Mouse (Mus musculus): Measurements from ENCODE around the gene Nrg3. TPM values are rescaled to one million over a fixed set of nuclear protein-coding genes. Genes with fewer than 3 reads are reported as not detected.

The Nrg3 gene
- 10 to 100 TPM; 63.5 to 76.8 TPM for total RNA-seq (2021)

DNA sequence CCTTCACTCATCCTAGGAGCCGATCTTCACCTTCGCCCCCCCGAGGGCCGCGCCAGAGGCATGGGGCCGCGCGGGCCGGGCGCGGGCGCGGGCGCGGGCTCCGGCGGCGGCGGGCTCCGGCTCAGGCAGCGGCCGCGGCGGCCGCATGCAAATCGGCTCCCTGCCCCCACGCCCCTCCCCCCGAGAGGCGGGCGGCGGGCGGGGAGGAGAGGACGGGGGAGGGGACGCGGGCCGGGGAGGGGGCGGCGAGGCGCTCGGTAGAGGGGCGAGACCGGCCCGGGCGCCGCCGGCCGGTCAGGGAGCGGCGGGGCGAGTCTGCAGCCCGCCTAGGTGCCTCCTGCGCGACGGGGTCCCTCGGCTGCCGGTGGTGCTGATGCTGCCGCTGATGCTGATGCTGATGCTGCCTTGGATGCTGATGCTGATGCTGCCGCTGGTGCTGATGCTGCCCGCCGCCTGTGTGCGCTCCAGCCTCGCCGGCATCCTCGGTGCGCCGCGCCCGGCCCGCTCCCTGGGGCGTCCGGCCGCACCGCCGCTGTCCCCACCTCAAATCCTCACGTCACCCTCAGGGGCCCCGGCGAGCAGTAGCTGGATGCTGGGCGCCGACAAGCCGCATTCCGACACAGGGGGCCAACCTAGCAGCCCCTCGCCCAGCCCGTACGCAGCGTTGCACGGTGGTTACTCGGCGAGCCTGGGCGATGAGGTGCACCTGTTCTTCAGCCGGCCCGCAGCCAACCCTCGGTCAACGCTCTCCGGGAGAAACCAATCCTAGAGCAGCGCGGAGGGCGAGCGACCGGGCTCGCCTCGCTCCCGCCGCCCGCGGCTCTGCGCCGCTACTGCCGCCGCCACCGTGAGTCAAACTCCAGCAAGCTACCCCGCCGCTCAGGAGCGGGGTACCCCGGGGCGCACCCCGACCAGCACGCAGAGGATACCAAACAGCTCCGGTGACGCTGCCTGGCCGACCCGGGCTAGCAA lies at the start of gene Nrg3:
Gene Nrg3 (minus strand): TSS at position 299 of the 972 bp plus-strand sequence.
- DNase-seq: peak; percentile 65 to 71

DNA sequence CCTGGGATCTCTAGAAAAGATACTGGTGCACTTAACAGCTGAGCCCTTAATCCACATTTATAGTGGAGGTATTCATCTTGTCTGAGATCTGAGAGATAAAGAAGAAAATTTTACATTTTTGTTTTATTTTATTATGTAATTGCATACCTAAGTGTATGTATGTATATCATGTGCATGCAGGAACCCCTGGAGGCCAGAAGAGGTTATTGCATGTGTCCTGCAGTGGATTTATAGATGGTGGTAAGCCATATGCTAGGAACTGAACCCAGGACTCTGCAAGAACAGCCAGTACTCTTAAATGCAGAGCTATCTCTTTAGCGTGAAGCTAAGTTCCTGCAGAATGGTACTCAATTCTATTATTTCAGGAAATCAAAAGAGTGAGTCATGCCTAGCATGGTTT lies 36.1 kb upstream of the Nrg3 start:
- DNase-seq: no peak

- DNase-seq: peak in 1 of 2 experiments; percentile 51
Observed at GRCm38 (mm10) chr14:39473771-39474211, 903 bp upstream of the Nrg3 start.

DNA sequence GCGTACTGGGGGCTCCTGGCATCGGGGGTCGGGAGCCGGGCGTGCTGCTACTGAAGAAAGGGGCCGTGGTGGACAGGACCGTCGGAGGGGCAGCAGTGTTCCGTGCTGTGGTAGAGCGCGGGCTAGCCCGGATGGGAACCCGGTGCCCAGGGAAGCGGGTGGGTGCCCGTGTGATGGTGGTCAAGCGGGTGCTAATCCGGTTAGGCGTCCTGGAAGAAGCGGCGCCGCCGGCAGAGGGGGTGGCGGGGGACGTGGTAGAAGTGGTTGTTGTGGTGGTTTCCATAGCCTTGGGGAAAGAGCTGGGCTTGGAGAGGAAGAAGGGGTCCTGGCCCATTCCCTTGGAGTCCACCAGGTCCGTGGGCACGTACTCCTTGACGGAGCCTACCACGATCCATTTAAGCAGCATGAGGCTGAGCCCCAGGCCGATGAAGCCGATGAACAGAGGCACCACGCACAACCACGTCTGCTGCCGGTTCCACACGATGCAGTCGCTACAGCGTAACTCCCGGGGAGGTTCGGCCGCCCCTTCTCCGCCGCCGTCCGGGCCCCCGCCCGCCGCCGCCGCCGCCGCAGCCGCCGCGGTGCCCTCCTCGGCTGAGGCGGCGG lies 639 bp downstream of the Nrg3 start:
- DNase-seq: peak; percentile 37 to 41

- peak; percentile 30 to 31 for DNase-seq
Observed at GRCm38 (mm10) chr14:39471236-39471981, 1.5 kb downstream of the Nrg3 start.

- DNase-seq: no peak
Observed at GRCm38 (mm10) chr14:39445501-39445900, 27.4 kb downstream of the Nrg3 start.

GRCm38 (mm10) chr14:39428503-39428902 lies 44.4 kb downstream of the Nrg3 start:
- DNase-seq: no peak

DNA sequence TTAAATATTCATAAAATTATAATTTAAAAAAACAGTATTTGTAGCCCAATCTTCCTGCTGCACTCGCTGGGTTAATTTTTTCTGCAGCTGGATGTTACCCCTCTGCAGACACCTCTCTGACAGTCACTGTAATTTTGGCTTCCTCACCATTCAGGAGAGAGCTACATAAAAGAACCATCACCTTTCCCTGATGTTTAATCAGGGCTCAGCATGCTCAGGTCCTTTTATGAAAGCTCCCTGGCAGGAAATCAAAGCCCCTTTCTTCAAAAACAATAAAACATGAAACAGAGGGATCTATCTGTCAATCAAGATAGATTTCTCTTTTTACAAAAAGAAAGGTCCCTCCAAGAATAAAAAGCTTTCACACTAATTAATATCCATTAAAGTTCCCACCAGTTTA lies 51.0 kb downstream of the Nrg3 start:
- DNase-seq: no peak

GRCm38 (mm10) chr14:39413270-39413669 lies 59.6 kb downstream of the Nrg3 start:
- DNase-seq: peak in 1 of 2 experiments; percentile 1

GRCm38 (mm10) chr14:39386845-39387244 lies 86.0 kb downstream of the Nrg3 start:
- DNase-seq: no peak

GRCm38 (mm10) chr14:39381321-39381720 lies 91.6 kb downstream of the Nrg3 start:
- DNase-seq: no peak

- no peak for DNase-seq
Observed at GRCm38 (mm10) chr14:39373220-39373619, 99.7 kb downstream of the Nrg3 start.

GRCm38 (mm10) chr14:39356251-39356650 lies 116.6 kb downstream of the Nrg3 start:
- DNase-seq: no peak

GRCm38 (mm10) chr14:39351979-39352737 lies 120.7 kb downstream of the Nrg3 start:
- DNase-seq: no peak

GRCm38 (mm10) chr14:39317424-39318110 lies 155.3 kb downstream of the Nrg3 start:
- peak; percentile 78 to 81 for DNase-seq

GRCm38 (mm10) chr14:39314111-39314510 lies 158.8 kb downstream of the Nrg3 start:
- no peak for DNase-seq

DNA sequence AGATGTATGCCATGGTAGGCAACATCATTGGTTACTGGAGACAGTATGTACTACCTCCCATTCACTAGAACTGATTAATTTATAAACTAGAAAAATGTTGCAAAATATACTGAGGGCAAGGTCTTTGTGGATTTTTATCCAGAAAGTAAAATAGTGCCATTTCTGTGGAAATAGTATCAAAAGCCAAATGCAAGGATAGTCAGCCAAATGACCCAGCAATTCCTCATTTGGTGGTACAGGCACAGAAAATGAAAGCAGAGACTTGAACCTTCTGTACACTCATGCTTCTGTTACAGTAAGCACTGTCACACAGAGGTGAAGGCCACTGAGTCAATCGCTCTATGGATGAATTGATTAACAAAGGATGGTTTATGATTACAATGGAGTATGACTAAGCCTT lies 207.8 kb downstream of the Nrg3 start:
- DNase-seq: no peak

DNA sequence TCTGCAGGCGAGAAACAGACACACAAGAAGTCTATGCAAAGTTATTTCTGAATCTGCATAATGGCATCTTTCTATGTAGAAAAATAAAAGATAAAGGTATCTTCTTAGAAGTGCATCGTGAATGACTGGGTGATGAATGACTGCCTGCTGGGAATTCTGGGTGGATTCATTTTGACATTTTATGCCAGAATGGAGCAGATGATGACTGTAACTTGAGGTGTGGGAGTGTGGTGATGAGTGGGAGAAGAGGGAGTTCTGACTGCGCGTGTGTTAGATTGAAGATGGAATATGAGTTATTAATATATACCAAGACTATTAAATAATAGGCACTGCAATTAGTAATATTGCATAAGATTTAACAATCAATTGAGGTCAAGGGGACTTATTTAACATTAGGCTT lies 208.5 kb downstream of the Nrg3 start:
- DNase-seq: no peak

GRCm38 (mm10) chr14:39261016-39261415 lies 211.9 kb downstream of the Nrg3 start:
- DNase-seq: no peak

DNA sequence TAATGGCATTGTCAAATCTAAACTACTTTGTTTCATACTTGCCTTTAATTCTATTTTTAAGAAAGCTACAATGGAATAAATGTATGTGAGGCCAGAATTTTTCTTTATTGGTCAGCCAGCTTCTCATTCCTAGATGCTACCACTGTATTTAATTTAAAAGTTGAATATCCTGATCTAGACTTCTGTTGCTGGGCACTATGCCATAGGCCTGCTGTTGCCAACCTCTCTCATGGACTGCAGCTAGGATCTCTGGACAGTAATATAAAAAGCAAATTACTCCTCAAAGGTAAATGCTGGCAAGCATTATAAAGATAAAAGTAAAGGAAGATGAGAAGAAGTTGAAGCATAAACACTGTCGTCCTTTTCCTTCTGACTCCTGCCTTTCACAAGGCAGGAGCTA lies 217.5 kb downstream of the Nrg3 start:
- no peak for DNase-seq

DNA sequence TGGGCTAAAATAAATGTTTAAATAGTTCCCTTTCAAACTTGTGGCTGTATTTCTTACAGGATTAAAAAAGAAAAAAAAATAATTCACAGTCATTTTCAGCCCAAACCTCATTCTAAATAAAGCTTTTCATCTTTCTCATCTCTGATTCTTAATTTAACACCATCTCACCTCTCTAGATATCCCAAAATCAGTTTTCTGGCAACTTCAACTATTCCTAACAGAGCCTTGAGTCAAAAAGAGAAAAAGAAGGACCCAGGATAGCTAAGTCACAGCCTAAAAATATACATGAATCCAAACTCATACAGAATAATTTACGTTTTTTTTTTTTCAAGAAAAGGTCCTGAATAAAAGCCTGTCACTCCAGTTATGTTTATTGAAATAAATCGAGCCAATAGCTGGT lies 232.6 kb downstream of the Nrg3 start:
- DNase-seq: no peak
